Mouse (Mus musculus) bone marrow, adult 2 months (tissue): ENCODE data around the gene Clasrp. TPM values are rescaled to one million over a fixed set of nuclear protein-coding genes. Genes with fewer than 3 reads are reported as not detected.
A peak's percentile ranks its signal among the peaks of the same experiment; 100 is the strongest.

ENCODE experiments used
- H3K27ac ChIP-seq: fragments of 200-500 bp; 2 replicates; pipeline ENCODE4 v1.5.1; 2012; ENCODE audit warnings: low read depth, mild to moderate bottlenecking, control low read depth, inconsistent platforms, low read length; ENCODE audit not compliant: control insufficient read depth, poor library complexity, insufficient read depth
- H3K4me1 ChIP-seq: fragments of 200-500 bp; 2 replicates; pipeline ENCODE4 v1.6.1; 2011; ENCODE audit warnings: low read length; ENCODE audit not compliant: control insufficient read depth, insufficient read depth
- H3K4me3 ChIP-seq: fragments of 200-500 bp; replicated peaks from 2 replicates; pipeline ENCODE3; 2011; ENCODE audit warnings: mild to moderate bottlenecking, low read depth, low read length, control low read depth; ENCODE audit not compliant: control insufficient read depth
- CTCF ChIP-seq: fragments of 200-500 bp; IDR thresholded peaks from 2 replicates; pipeline ENCODE4 v1.5.1; 2011; ENCODE audit warnings: low read length, control low read depth; ENCODE audit not compliant: control insufficient read depth, insufficient read depth
- POLR2A ChIP-seq: fragments of 200-500 bp; IDR thresholded peaks from 2 replicates; pipeline ENCODE4 v1.6.1; 2011; ENCODE audit warnings: low read depth, mild to moderate bottlenecking, control low read depth, low read length, borderline replicate concordance; ENCODE audit not compliant: control insufficient read depth
- WGBS: fragments of 180-500 bp; shearing (Covaris S2); methylation state at CpG from one replicate; pipeline ENCODE4 v1.1.7; 2018; 5-methylcytosine and 5-hydroxymethylcytosine counted together
- polyA plus RNA-seq: library from polyadenylated mRNA; stranded (reverse); fragments of >200 nt; gene quantifications from 2 replicates; pipeline ENCODE4 v1.2.4, GENCODE M21; 2011; ENCODE audit warnings: low replicate concordance; ENCODE audit not compliant: missing spikeins, insufficient read depth, insufficient read length

The Clasrp gene
- polyA plus RNA-seq, 1 experiment = 98.2 TPM

DNA sequence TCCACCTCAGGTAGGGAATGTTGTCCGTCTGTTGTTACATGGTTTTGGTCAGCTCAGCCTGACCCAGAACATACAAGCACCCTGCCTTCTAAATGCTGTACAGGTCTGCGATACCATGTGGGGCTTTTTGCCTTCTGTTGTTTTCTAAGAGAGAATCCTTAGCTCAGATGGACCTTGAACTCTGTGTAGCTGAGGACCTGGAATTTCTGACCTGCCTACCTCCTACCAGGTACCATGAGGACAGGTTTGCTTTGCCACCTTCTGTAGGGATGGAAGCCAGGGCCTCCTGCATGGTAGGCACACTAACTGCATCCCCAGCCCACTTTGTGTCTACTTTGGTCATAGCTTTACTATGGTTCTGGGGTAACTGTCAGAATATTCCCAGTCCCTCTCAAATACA lies 38.5 kb downstream of the Clasrp start:
- Histone ChIP-seq H3K4me3 (no peak overlapping the region), H3K4me1 (peaks cover 3% of the 10 kb centered on the region; the same call in 1 of the 2 replicates), H3K27ac (no peak overlapping the region)
- 95% methylated on average over 2 of the region's 2 CpGs for WGBS
- TF ChIP-seq POLR2A (no peak), CTCF (no peak)

DNA sequence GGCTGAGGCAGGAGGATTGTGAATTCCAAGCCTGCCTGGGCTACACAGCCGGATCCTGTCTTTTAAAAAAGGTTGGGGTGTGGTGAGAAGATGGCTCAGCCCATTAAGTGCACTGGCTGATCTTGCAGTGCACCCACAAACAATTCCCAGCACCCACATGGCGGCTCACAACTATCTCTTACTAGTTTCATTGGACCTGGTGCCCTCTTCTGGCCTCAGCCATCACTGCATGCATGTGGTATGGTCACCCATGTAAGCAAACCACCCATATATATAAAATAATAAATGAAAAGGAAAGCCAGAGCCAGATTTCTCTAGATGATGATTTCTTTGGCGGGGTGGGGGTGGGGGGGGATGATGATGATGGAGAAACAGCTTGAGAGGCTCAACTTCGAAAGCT lies 39.8 kb downstream of the Clasrp start:
- Histone ChIP-seq H3K4me3 (no peak overlapping the region), H3K27ac (peak overlapping the region; percentile 60), H3K4me1 (peaks cover 6% of the 10 kb centered on the region; the same call in 1 of the 2 replicates)
- 91% methylated on average over 4 of the region's 4 CpGs for WGBS
- TF ChIP-seq CTCF (peak; percentile 35; the same call in 1 of the 2 replicates), POLR2A (no peak)

DNA sequence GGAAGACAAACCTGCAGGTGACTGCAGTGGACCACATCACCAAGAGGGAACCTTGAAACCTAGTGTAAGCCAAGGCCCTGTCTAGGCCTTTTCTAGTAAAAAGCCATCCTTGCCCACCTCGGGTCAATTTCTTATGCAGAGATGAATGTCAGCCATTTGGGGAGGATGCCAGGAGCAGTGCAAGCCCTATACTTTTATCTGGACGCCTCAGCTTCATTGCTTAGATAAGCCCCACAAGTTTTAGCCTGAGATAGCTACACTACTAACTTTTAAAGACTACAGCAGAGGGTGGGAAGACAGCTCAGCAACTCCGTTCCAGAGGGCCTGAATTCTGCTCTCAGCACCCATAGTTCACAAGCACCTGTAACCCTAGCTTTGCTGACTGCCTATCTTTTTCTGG lies 40.4 kb downstream of the Clasrp start:
- peak overlapping the region; percentile 23 for H3K4me3 ChIP-seq
- TF ChIP-seq POLR2A = no peak
- no peak for TF ChIP-seq CTCF
- H3K4me1 ChIP-seq = peaks cover 8% of the 10 kb centered on the region
- 59% methylated on average over 3 of the region's 3 CpGs for WGBS
- H3K27ac ChIP-seq = peak overlapping the region; percentile 78

DNA sequence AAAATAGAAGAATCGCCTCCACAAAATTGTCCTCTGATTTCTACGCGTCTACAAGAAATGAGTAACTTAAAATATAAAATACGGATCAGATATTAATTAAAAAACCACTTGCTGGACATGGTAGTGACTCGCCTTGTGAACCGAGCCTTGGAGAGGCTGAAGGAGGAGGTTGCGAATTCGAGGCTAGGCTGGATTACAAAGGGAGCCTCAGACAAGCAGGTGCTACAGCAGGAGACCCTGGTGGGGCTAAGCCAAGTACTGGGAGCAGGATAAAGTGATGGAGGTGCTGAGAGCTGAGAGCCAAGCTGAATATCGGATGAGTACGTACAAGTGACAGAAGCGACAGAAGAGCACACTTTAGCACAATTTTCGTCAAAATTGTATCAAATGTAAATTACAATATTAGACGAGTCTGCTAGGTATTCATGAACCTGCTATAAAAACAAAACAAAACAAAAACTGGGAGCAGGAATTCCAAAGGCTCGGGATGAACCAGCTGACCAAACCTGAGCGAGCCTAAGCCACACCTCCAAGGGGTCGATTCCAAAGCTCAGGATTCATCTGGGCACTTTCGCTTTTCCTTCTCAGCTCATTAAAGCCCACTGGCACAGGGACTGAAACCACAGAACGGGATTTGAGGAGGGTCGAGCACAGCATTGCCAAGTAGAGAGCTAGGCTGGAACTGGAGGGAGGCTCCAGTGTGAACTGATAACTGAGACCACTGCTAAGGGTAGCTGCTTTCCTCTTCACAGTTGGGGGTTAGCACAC lies 41.5 kb downstream of the Clasrp start, which contains the start of gene Ppp1r37:
TSS of gene Ppp1r37 (minus strand) at position 434 of the 768 bp plus-strand sequence.
- Histone ChIP-seq H3K27ac (peak within 1 kb of the TSS; percentile 96), H3K4me1 (peaks cover 8% of the 10 kb centered on the region), H3K4me3 (peak within 1 kb of the TSS; percentile 98)
- no peak for TF ChIP-seq POLR2A
- TF ChIP-seq CTCF = no peak
- WGBS = 5% methylated on average over 19 of the region's 19 CpGs

DNA sequence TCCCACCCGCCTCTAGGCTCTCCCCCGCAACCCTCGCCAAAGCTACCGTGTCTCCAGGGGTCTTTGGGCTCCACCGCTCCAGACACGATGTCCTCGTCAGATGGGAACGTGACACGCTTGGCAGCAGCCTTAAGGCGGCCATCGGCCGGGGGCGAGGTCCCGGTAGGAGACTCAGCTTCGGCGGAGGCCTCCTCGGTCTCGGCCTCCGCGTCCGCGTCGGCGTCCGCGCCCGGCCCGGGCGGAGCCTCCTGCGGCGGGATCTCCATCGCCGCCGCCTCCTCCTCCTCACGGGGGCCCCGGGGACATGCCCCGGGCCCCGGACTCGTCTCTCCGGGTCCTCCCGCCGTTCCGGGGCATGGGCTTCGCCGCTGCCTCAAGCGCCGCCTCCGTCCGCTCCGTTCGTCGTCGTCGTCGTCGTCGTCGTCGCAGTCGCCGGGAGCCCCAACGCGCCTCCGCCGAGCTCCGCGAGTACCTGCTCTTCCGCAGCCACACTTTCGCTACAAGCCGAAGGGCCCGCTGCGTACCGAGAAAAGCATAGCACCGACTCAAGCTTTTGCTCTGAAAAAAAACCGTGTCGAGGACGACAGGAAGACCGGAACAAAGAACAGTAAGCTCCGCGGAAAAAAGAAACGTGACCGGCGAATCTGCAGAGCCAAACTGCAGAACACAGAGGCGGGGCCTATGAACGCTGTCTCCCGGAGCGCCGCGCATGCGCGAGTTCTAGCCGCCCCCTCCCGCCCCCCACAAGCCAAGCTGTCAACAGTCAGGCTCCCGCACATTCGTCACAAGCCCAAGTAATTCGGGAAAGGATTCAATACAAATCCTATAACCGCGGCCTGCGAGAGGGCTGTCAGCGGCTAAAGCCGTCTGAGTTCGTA lies 42.3 kb downstream of the Clasrp start:
- Histone ChIP-seq H3K4me3 (peak overlapping the region; percentile 98), H3K4me1 (peaks cover 8% of the 10 kb centered on the region), H3K27ac (peak overlapping the region; percentile 96)
- WGBS = under 1% methylated on average over 102 of the region's 102 CpGs
- no peak for TF ChIP-seq CTCF
- TF ChIP-seq POLR2A = peak; percentile 53; the same call in 1 of the 2 replicates

DNA sequence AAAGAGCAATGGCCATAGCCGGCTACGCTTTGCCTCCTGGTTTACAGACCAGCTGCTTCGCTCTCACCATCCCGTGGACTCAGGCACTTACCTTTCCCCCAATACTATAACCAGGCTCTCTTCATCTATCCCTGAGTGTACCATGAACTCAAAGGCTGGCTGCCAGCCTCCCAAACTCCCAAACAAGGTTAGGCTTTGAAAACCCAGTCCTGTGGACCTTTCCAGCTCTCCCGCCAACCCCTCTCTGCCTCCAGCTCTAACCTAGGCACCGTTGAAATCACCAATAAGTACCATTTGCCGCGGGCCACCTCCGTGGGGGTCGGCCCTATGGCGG lies 42.9 kb downstream of the Clasrp start:
- H3K27ac ChIP-seq = peak overlapping the region; percentile 96
- no peak for TF ChIP-seq POLR2A
- no peak for TF ChIP-seq CTCF

DNA sequence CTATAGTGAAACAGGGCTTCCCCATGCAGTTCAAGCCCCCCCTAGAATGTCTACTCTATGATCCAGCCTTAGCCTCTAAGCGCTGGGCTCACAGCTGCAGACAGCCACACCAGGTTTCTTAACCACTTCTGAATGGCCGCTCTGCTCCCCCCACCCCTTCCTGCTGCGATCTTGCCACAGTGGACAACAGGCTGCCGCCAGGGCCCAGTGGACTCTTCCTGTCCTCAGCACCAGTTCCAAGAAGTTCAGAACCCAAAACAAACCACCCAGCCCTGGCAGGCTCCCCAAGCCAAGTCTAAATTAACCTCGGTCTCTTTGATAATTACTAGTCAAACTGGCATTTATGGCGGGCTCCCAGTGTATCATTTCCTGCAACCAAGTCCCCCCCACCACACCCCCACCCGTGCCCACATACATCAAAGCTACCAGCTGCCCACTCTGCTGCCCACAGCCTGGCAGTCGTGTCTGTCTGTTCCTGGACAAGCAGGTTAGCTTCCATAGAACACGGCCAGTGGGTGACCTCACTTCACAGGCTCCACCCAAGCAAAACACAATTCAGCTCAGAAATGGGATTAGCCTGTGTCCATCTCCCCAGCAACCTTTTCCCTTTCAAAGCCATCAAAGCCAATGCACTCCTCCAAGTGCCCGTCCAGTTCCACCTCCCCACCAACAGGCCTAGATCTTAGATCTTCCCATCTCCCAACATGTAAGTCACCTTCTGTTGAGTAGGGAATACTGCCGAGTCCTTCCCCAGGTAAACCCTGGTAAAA lies 43.6 kb downstream of the Clasrp start:
- 5% methylated on average over 11 of the region's 11 CpGs for WGBS
- TF ChIP-seq POLR2A = no peak
- no peak for TF ChIP-seq CTCF
- H3K27ac ChIP-seq = peak overlapping the region; percentile 96
- peak overlapping the region; percentile 98 for H3K4me3 ChIP-seq
- peaks cover 8% of the 10 kb centered on the region for H3K4me1 ChIP-seq

More for the DNA sequence above, 42.9 kb downstream of the Clasrp start:
- Histone ChIP-seq H3K4me1 (peaks cover 8% of the 10 kb centered on the region), H3K4me3 (peak overlapping the region; percentile 98)
- under 1% methylated on average over 11 of the region's 11 CpGs for WGBS
